Mouse (Mus musculus): ENCODE measurements around the gene Mrtfa. TPM values are rescaled to one million over a fixed set of nuclear protein-coding genes. Genes with fewer than 3 reads are reported as not detected.
A peak's percentile ranks its signal among the peaks of the same experiment; 100 is the strongest.

Mrtfa gene
- polyA plus RNA-seq, 1 experiment from 2014 or later = 25.8 TPM

DNA sequence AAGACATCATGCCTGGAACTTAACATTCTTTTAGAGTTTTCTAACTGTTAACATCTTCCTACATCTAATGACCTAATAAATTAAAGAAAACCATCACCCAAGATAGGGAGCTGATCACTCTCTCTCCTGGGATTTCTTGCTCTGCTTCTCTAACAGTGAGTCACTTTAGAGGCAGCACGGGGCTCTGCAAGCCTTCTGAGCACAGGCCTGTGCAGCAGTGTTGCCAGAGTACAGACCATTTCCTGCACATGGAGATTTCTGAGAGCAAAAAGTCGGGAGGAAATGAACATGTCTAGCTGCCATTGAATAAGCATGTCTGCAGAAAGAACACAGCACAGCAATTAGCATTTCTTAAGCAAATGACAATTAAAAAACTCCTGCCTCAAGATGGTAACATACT lies 116.8 kb downstream of the Mrtfa start:
- Histone ChIP-seq H3K4me1 (0 out of 2 replicates have a peak, but pooled peaks cover 7% of the 10 kb centered on the region), H3K4me2 (replicated peaks) (no peak overlapping the region), H3K4me3 (no peak overlapping the region), H3K27me3 (no peaks in the 10 kb centered on the region), H3K27ac (0 out of 2 replicates have a peak overlapping the region, but pooled peaks have one; percentile 6), H3K36me3 (no peaks in the 10 kb centered on the region), H3K9ac (no peak overlapping the region), H3K9me3 (no peaks in the 10 kb centered on the region)
- ATAC-seq (ENCODE audit: low FRiP score, low read depth) = no peak
- WGBS = 33% methylated on average over 2 of the region's 2 CpGs

DNA sequence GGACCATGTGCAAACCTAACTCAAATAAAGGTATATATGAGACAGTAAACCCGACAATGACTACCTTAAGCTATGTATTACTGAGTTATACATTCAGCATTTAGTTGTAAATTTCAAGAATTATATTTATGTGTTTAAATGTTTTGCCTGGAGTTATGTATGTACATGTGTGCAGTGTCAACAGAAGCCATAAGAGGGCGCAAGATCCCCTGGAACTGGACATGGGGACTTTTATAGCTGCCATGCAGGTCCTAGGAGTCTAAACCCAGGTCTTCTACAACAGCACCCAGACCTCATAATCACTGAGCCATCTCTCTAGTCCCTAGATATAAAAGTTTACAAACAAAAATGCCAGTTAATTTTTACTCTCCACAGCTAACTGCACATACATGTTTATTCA lies 117.8 kb downstream of the Mrtfa start:
- WGBS = 73% methylated on average over 2 of the region's 2 CpGs
- H3K36me3 ChIP-seq = no peaks in the 10 kb centered on the region
- H3K4me3 ChIP-seq = no peak overlapping the region
- H3K9me3 ChIP-seq = 0 out of 2 replicates have a peak, but pooled peaks cover 4% of the 10 kb centered on the region
- no peak overlapping the region for H3K4me2 ChIP-seq (replicated peaks)
- H3K27ac ChIP-seq = no peak overlapping the region
- ATAC-seq (ENCODE audit: low FRiP score, low read depth) = no peak
- H3K27me3 ChIP-seq = no peaks in the 10 kb centered on the region
- 0 out of 2 replicates have a peak, but pooled peaks cover 7% of the 10 kb centered on the region for H3K4me1 ChIP-seq
- H3K9ac ChIP-seq = no peak overlapping the region

- 0 out of 2 replicates have a peak, but pooled peaks cover 7% of the 10 kb centered on the region for H3K4me1 ChIP-seq
- no peaks in the 10 kb centered on the region for H3K27me3 ChIP-seq
- H3K9me3 ChIP-seq = 0 out of 2 replicates have a peak, but pooled peaks cover 4% of the 10 kb centered on the region
- H3K4me3 ChIP-seq = no peak overlapping the region
- 89% methylated on average over 1 of the region's 1 CpGs for WGBS
- ATAC-seq (ENCODE audit: low FRiP score, low read depth) = no peak
- H3K4me2 ChIP-seq (replicated peaks) = no peak overlapping the region
- no peaks in the 10 kb centered on the region for H3K36me3 ChIP-seq
- H3K9ac ChIP-seq = no peak overlapping the region
- H3K27ac ChIP-seq = no peak overlapping the region
These were observed 120.1 kb downstream of the Mrtfa start for GRCm38 (mm10) chr15:81070470-81070869.

DNA sequence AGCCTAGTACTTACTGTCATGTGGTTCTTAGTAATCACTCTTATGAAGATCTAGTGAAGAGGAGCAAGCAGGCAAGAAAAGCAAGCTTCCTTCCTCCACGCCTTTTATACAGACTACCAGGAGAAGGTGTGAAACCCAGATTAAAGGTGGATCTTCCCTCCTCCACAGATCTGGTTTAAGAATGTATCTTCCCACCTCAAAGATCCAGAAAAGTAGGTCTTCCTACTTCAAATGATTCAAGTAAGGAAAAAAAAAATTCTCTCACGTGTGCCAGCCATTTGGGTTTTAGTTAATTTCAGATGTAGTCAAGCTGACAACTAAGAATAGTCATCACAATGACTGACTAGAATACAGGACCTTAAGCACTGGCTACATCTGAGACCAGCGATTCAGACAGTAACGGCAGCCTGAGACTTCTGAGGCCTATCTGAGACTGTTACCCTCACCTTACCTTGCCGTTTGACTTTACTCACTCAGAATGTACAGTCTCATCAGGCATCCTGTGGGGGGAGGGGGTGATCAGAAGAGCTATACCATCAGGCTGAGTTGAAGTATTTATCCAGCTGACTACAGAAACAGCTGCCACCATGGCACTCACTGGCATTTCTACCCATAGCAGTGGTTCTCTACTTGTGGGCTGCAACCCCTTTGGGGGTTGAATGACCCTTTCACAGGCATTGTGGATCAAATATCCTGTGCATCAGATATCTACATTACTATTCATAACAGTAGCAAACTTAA lies 121.7 kb downstream of the Mrtfa start:
- no peak overlapping the region for H3K27ac ChIP-seq
- no peak overlapping the region for H3K4me3 ChIP-seq
- H3K36me3 ChIP-seq = no peaks in the 10 kb centered on the region
- WGBS = 88% methylated on average over 5 of the region's 5 CpGs
- H3K9me3 ChIP-seq = 0 out of 2 replicates have a peak, but pooled peaks cover 4% of the 10 kb centered on the region
- no peak overlapping the region for H3K4me2 ChIP-seq (replicated peaks)
- ATAC-seq (ENCODE audit: low FRiP score, low read depth) = no peak
- H3K27me3 ChIP-seq = no peaks in the 10 kb centered on the region
- no peak overlapping the region for H3K9ac ChIP-seq
- 0 out of 2 replicates have a peak, but pooled peaks cover 3% of the 10 kb centered on the region for H3K4me1 ChIP-seq

GRCm38 (mm10) chr15:81067761-81068160 lies 122.8 kb downstream of the Mrtfa start:
- H3K36me3 ChIP-seq = no peaks in the 10 kb centered on the region
- 0 out of 2 replicates have a peak, but pooled peaks cover 4% of the 10 kb centered on the region for H3K9me3 ChIP-seq
- no peak overlapping the region for H3K4me3 ChIP-seq
- no peak overlapping the region for H3K27ac ChIP-seq
- ATAC-seq (ENCODE audit: low FRiP score, low read depth) = no peak
- H3K9ac ChIP-seq = no peak overlapping the region
- 90% methylated on average over 3 of the region's 3 CpGs for WGBS
- H3K4me1 ChIP-seq = peaks cover 12% of the 10 kb centered on the region
- H3K27me3 ChIP-seq = no peaks in the 10 kb centered on the region
- no peak overlapping the region for H3K4me2 ChIP-seq (replicated peaks)

- H3K4me3 ChIP-seq = no peak overlapping the region
- peaks cover 20% of the 10 kb centered on the region for H3K4me1 ChIP-seq
- H3K9me3 ChIP-seq = 0 out of 2 replicates have a peak, but pooled peaks cover 4% of the 10 kb centered on the region
- H3K4me2 ChIP-seq (replicated peaks) = no peak overlapping the region
- no peak overlapping the region for H3K27ac ChIP-seq
- H3K36me3 ChIP-seq = no peaks in the 10 kb centered on the region
- H3K9ac ChIP-seq = no peak overlapping the region
- no peak for ATAC-seq (ENCODE audit: low FRiP score, low read depth)
- no peaks in the 10 kb centered on the region for H3K27me3 ChIP-seq
- 78% methylated on average over 5 of the region's 5 CpGs for WGBS
These were observed 123.6 kb downstream of the Mrtfa start for GRCm38 (mm10) chr15:81066976-81067375.

DNA sequence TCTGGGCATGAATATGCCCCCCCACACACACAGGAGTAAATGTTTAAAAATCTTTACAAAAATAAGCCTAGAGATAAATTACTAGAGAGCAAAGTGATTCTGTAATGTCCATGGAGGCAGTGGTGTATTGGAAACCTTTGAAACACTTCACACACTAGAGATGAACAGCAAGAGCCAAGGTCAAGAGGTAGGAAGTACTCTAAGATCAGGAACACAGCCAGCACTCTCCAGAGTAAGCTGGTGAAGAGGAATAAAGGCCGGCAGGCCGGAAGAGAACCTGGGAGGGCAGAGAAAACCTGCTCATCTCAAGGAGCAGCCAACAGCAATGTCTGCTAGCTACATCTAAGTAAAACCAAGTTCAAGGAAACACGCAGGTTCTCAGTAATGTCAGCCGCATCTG lies 125.9 kb downstream of the Mrtfa start:
- no peak for ATAC-seq (ENCODE audit: low FRiP score, low read depth)
- no peak overlapping the region for H3K27ac ChIP-seq
- no peak overlapping the region for H3K4me2 ChIP-seq (replicated peaks)
- 95% methylated on average over 4 of the region's 4 CpGs for WGBS
- H3K9me3 ChIP-seq = 0 out of 2 replicates have a peak, but pooled peaks cover 4% of the 10 kb centered on the region
- H3K4me1 ChIP-seq = peaks cover 28% of the 10 kb centered on the region
- no peak overlapping the region for H3K4me3 ChIP-seq
- no peaks in the 10 kb centered on the region for H3K36me3 ChIP-seq
- no peaks in the 10 kb centered on the region for H3K27me3 ChIP-seq
- H3K9ac ChIP-seq = no peak overlapping the region

DNA sequence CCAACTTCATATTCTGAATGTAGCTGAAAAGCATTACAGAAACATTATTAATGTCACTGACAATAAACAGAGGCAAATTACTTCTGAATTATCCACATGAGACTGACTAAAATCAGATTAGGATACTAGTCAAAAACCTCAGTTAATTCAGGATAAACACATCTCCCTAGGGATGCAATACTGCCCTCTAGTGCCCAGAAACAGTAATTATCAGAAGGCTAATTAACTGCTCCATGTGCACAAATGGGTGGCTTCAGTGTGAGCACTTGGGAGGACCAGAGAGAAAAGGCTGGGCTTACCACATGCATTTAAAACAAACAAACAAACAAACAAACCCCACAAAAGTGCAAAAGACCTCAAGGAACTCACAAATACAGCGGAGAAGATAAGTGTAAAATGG lies 126.4 kb downstream of the Mrtfa start:
- Histone ChIP-seq H3K4me2 (replicated peaks) (no peak overlapping the region), H3K27ac (no peak overlapping the region), H3K4me1 (peaks cover 28% of the 10 kb centered on the region), H3K36me3 (no peaks in the 10 kb centered on the region), H3K27me3 (no peaks in the 10 kb centered on the region), H3K9ac (no peak overlapping the region), H3K4me3 (no peak overlapping the region), H3K9me3 (0 out of 2 replicates have a peak, but pooled peaks cover 4% of the 10 kb centered on the region)
- 54% methylated on average over 1 of the region's 1 CpGs for WGBS
- no peak for ATAC-seq (ENCODE audit: low FRiP score, low read depth)

DNA sequence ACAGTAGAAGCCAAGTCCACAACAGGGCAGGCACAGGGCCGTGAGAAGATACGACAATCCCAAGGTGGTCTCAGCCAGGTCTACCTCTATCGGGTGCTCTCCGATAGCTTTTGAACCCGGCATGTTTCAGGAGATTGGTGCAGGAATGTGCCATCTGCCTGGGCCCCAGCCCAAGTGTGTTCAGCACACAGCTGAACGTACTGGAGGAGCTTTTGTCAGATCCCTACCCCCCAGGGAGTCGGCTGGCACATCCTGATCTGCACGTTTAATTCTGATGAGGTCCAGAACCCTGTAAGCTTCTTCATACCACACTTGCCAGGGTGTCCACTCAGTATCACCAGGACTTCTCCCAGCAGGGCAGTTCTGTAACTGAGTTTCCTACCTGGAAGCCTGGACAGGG lies 127.9 kb downstream of the Mrtfa start:
- Histone ChIP-seq H3K9ac (0 out of 2 replicates have a peak overlapping the region, but pooled peaks have one; percentile 35), H3K36me3 (no peaks in the 10 kb centered on the region), H3K9me3 (no peaks in the 10 kb centered on the region), H3K27ac (peak overlapping the region; percentile 82), H3K4me1 (peaks cover 28% of the 10 kb centered on the region), H3K27me3 (no peaks in the 10 kb centered on the region), H3K4me3 (no peak overlapping the region), H3K4me2 (replicated peaks) (peak overlapping the region; percentile 51)
- 14% methylated on average over 8 of the region's 8 CpGs for WGBS
- ATAC-seq (ENCODE audit: low FRiP score, low read depth) = 0 out of 2 replicates have a peak, but pooled peaks have one; percentile 24

- Histone ChIP-seq H3K27ac (peak overlapping the region; percentile 82), H3K9ac (0 out of 2 replicates have a peak overlapping the region, but pooled peaks have one; percentile 35), H3K4me1 (peaks cover 28% of the 10 kb centered on the region), H3K36me3 (no peaks in the 10 kb centered on the region), H3K9me3 (no peaks in the 10 kb centered on the region), H3K27me3 (no peaks in the 10 kb centered on the region), H3K4me2 (replicated peaks) (peak overlapping the region; percentile 51), H3K4me3 (no peak overlapping the region)
- 2% methylated on average over 8 of the region's 8 CpGs for WGBS
- ATAC-seq (ENCODE audit: low FRiP score, low read depth) = peak; percentile 75
These were observed 128.4 kb downstream of the Mrtfa start for GRCm38 (mm10) chr15:81062175-81062588.

- no peak overlapping the region; the same call in 1 of the 2 replicates for H3K27ac ChIP-seq
- H3K9ac ChIP-seq = no peak overlapping the region
- no peak overlapping the region for H3K4me3 ChIP-seq
- no peaks in the 10 kb centered on the region for H3K9me3 ChIP-seq
- no peak overlapping the region for H3K4me2 ChIP-seq (replicated peaks)
- ATAC-seq (ENCODE audit: low FRiP score, low read depth) = no peak
- WGBS = 75% methylated on average over 2 of the region's 2 CpGs
- H3K27me3 ChIP-seq = no peaks in the 10 kb centered on the region
- no peaks in the 10 kb centered on the region for H3K36me3 ChIP-seq
- peaks cover 28% of the 10 kb centered on the region for H3K4me1 ChIP-seq
These were observed 129.6 kb downstream of the Mrtfa start for GRCm38 (mm10) chr15:81060975-81061374.

GRCm38 (mm10) chr15:81057736-81058135 lies 132.8 kb downstream of the Mrtfa start:
- Histone ChIP-seq H3K9me3 (no peaks in the 10 kb centered on the region), H3K4me2 (replicated peaks) (no peak overlapping the region), H3K27me3 (no peaks in the 10 kb centered on the region), H3K4me1 (peaks cover 15% of the 10 kb centered on the region), H3K9ac (no peak overlapping the region), H3K27ac (no peak overlapping the region), H3K4me3 (no peak overlapping the region), H3K36me3 (no peaks in the 10 kb centered on the region)
- no peak for ATAC-seq (ENCODE audit: low FRiP score, low read depth)
- WGBS = 92% methylated on average over 5 of the region's 5 CpGs
